Mouse (Mus musculus) C2C12 (cell line): ENCODE data around the gene Iscu.

Experiments
- CTCF ChIP-seq: IDR thresholded peaks from one replicate; pipeline ENCODE4 v1.5.1; 2011; ENCODE audit not compliant: control insufficient read depth, insufficient read depth, insufficient read length
- FOSL1 ChIP-seq: IDR thresholded peaks from one replicate; pipeline ENCODE4 v1.8.0; 2011; ENCODE audit warnings: mild to moderate bottlenecking, low read length; ENCODE audit not compliant: poor library complexity, insufficient read depth, severe bottlenecking
- MAX ChIP-seq: IDR thresholded peaks from one replicate; pipeline ENCODE4 v1.6.1; 2011; ENCODE audit warnings: mild to moderate bottlenecking, control low read depth
- MYOD1 ChIP-seq: IDR thresholded peaks from one replicate; pipeline ENCODE4 v1.6.1; 2011; ENCODE audit warnings: low read depth; ENCODE audit not compliant: control insufficient read depth, insufficient read length
- MYOG ChIP-seq: IDR thresholded peaks from one replicate; pipeline ENCODE4 v1.6.1; 2011; ENCODE audit not compliant: control insufficient read depth, insufficient read length; ENCODE audit errors: extremely low read depth
- USF1 ChIP-seq: IDR thresholded peaks from one replicate; pipeline ENCODE4 v1.6.1; 2011; ENCODE audit warnings: low read depth, mild to moderate bottlenecking, control low read depth, moderate library complexity

DNA sequence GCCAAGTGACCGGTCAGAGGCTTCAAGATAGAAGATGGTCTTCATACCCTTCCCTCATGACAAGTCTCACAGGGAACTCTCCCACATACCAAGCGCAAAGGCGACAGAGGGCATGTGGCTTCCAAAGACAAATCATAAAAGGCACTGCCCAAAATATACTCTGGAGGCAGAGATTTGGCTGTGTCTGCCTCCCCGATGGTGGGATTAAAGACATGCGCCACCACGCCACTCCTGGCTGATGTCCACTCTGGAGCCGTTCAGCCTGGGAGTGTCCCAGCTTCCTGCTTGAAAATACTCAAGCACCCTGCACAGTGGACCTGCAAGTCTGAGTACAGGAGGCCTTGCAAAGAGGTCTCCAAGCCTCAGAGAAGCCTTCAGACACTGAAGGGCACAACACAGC lies 41.4 kb upstream of the Iscu start:
- TF ChIP-seq CTCF, result no peak
- TF ChIP-seq MYOD1, result no peak
- TF ChIP-seq USF1, result no peak
- no peak for TF ChIP-seq MYOG
- TF ChIP-seq MAX, result no peak
- TF ChIP-seq FOSL1, result no peak
